Mouse (Mus musculus): Measurements from ENCODE around the gene Spag5. TPM values are rescaled to one million over a fixed set of nuclear protein-coding genes. Genes with fewer than 3 reads are reported as not detected.
"Not testable (repeated sequence)": the region's sequence is repeated elsewhere in the genome, so short reads cannot be mapped to it uniquely, and the experiment has no call there.

The Spag5 gene
- polyA plus RNA-seq (2015; fragmentation: Nextera tagmentation; extraction: Ambion mirVana): 21.6 and 30.9 TPM in 2 replicates

GRCm38 (mm10) chr11:78301357-78302084 is at the start of gene Spag5:
Gene Spag5, plus strand, starts transcription at chr11:78301529.
- under 1% methylated on average over 49 of the region's 49 CpGs for WGBS
- H3K4me2 ChIP-seq: peak within 1 kb of the TSS; percentile 83
- peaks cover 12% of the 10 kb centered on the region for H3K4me1 ChIP-seq (replicated peaks)
- H3K9me3 ChIP-seq (replicated peaks): no peaks in the 10 kb centered on the region; the same call in 1 of the 2 replicates
- peak within 1 kb of the TSS; percentile 74 for H3K4me3 ChIP-seq
- H3K36me3 ChIP-seq: peaks cover 21% of the 10 kb centered on the region
- H3K27ac ChIP-seq: peak within 1 kb of the TSS; percentile 80
- ATAC-seq (replicated peaks; ENCODE audit: insufficient number of reproducible peaks, insufficient read depth, low FRiP score, low read depth): peak; percentile 99
- no peaks in the 10 kb centered on the region for H3K27me3 ChIP-seq
- H3K9ac ChIP-seq: peak within 1 kb of the TSS; percentile 75

DNA sequence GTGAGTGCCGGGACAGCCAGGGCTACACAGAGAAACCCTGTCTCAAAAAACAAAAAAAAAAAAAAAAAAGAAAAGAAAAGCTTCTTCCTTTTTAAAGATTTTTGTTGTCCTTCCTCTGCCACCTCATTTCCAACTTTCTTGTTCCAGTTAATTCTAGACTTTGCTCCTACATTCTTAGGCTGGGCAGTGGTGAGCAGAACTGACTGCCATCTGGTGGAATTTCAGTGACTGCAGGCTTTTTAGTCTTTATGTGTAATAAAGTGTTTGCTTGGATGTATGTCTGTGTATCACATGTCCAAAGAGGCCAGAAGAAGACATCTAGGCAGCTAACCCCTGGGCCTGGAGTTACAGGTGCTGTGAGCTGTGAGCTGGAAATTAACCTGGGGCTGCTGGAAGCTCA is 44.7 kb upstream of the Spag5 start:
- Histone ChIP-seq H3K9me3 (replicated peaks) (no peaks in the 10 kb centered on the region), H3K27me3 (peaks cover 10% of the 10 kb centered on the region; the same call in 1 of the 2 replicates), H3K9ac (no peak overlapping the region), H3K4me2 (no peak overlapping the region), H3K4me1 (replicated peaks) (no peaks in the 10 kb centered on the region), H3K27ac (no peak overlapping the region), H3K4me3 (no peak overlapping the region), H3K36me3 (peaks cover 30% of the 10 kb centered on the region)
- 77% methylated on average over 1 of the region's 1 CpGs for WGBS
- ATAC-seq (replicated peaks; ENCODE audit: insufficient number of reproducible peaks, insufficient read depth, low FRiP score, low read depth): no peak

GRCm38 (mm10) chr11:78260489-78261258 is 40.7 kb upstream of the Spag5 start:
- WGBS: 93% methylated on average over 2 of the region's 2 CpGs
- H3K27ac ChIP-seq: no peak overlapping the region
- peaks cover 13% of the 10 kb centered on the region for H3K4me1 ChIP-seq (replicated peaks)
- H3K27me3 ChIP-seq: peaks cover 10% of the 10 kb centered on the region; the same call in 1 of the 2 replicates
- H3K9ac ChIP-seq: no peak overlapping the region
- peak overlapping the region; percentile 98 for H3K4me3 ChIP-seq
- H3K4me2 ChIP-seq: peak overlapping the region; percentile 60
- no peaks in the 10 kb centered on the region for H3K9me3 ChIP-seq (replicated peaks)
- peaks cover 24% of the 10 kb centered on the region for H3K36me3 ChIP-seq
- ATAC-seq (replicated peaks; ENCODE audit: insufficient number of reproducible peaks, insufficient read depth, low FRiP score, low read depth): no peak

GRCm38 (mm10) chr11:78261380-78262352 is 39.7 kb upstream of the Spag5 start, which contains the start of gene 2610507B11Rik:
Gene 2610507B11Rik, plus strand, starts transcription at chr11:78261752.
- Histone ChIP-seq H3K4me1 (replicated peaks) (peaks cover 13% of the 10 kb centered on the region), H3K36me3 (peaks cover 33% of the 10 kb centered on the region), H3K4me2 (peak within 1 kb of the TSS; percentile 60), H3K4me3 (peak within 1 kb of the TSS; percentile 98), H3K9ac (peak within 1 kb of the TSS; percentile 86), H3K9me3 (replicated peaks) (no peaks in the 10 kb centered on the region), H3K27ac (peak within 1 kb of the TSS; percentile 90), H3K27me3 (peaks cover 10% of the 10 kb centered on the region; the same call in 1 of the 2 replicates)
- WGBS: under 1% methylated on average over 111 of the region's 115 CpGs
- ATAC-seq (replicated peaks; ENCODE audit: insufficient number of reproducible peaks, insufficient read depth, low FRiP score, low read depth): peak; percentile 98

DNA sequence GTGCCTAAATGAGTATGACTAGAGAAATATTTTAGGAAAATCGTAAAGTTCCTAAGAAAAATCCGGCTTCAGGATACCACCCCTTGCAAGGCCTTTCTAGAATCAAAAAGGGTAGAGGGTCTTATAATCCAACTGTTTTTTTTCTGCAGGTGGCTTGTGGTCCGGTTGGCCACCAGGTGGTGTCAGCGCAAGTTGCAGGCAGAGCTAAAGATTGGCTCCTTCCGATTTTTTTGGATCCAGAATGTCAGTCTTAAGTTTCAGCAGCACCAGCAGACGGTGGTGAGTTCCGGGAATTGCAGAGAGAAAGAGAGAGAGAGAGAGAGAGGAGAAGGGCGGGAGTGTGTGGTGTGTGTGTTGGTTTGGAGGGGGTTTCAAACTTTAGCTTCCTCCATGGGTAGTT is 38.8 kb upstream of the Spag5 start:
- no peak for ATAC-seq (replicated peaks; ENCODE audit: insufficient number of reproducible peaks, insufficient read depth, low FRiP score, low read depth)
- H3K9ac ChIP-seq: peak overlapping the region; percentile 86
- peaks cover 10% of the 10 kb centered on the region; the same call in 1 of the 2 replicates for H3K27me3 ChIP-seq
- peak overlapping the region; percentile 90; the same call in 1 of the 2 replicates for H3K27ac ChIP-seq
- H3K4me1 ChIP-seq (replicated peaks): peaks cover 13% of the 10 kb centered on the region
- peaks cover 42% of the 10 kb centered on the region for H3K36me3 ChIP-seq
- H3K4me3 ChIP-seq: peak overlapping the region; percentile 98
- WGBS: 5% methylated on average over 8 of the region's 8 CpGs
- no peaks in the 10 kb centered on the region for H3K9me3 ChIP-seq (replicated peaks)
- H3K4me2 ChIP-seq: peak overlapping the region; percentile 60

- H3K9ac ChIP-seq: no peak overlapping the region
- no peak overlapping the region for H3K4me3 ChIP-seq
Measured at GRCm38 (mm10) chr11:78265571-78265970, 35.8 kb upstream of the Spag5 start.

DNA sequence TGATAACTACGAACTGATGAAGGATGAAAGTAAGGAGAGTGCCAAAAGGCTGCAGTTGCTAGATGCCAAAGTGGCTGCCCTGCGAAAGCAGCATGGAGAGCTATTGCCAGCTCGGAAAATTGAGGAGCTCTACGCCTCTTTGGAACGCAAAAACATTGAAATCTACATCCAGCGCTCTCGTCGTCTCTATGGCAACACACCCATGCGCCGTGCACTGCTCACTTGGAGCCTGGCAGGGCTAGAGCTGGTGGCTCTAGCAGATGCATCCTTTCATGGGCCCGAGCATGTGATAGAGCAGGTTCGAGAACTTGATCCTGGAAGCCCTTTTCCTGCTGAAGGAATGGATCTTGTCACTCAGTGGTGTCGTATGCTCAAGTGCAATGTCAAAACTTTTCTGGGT is 29.3 kb upstream of the Spag5 start:
- Histone ChIP-seq H3K4me1 (replicated peaks) (no peaks in the 10 kb centered on the region), H3K27me3 (no peaks in the 10 kb centered on the region), H3K4me2 (no peak overlapping the region), H3K9ac (no peak overlapping the region), H3K27ac (no peak overlapping the region), H3K36me3 (peaks cover 96% of the 10 kb centered on the region), H3K4me3 (no peak overlapping the region), H3K9me3 (replicated peaks) (no peaks in the 10 kb centered on the region)
- WGBS: 83% methylated on average over 13 of the region's 13 CpGs
- ATAC-seq (replicated peaks; ENCODE audit: insufficient number of reproducible peaks, insufficient read depth, low FRiP score, low read depth): no peak

More at GRCm38 (mm10) chr11:78265571-78265970, 35.8 kb upstream of the Spag5 start:
- Histone ChIP-seq H3K27ac (no peak overlapping the region), H3K4me1 (replicated peaks) (peaks cover 13% of the 10 kb centered on the region), H3K36me3 (peaks cover 70% of the 10 kb centered on the region), H3K27me3 (no peaks in the 10 kb centered on the region), H3K9me3 (replicated peaks) (no peaks in the 10 kb centered on the region), H3K4me2 (no peak overlapping the region)
- 86% methylated on average over 6 of the region's 6 CpGs for WGBS
- ATAC-seq (replicated peaks; ENCODE audit: insufficient number of reproducible peaks, insufficient read depth, low FRiP score, low read depth): no peak

- H3K4me3 ChIP-seq: no peak overlapping the region
- no peak for ATAC-seq (replicated peaks; ENCODE audit: insufficient number of reproducible peaks, insufficient read depth, low FRiP score, low read depth)
- no peak overlapping the region for H3K27ac ChIP-seq
- H3K27me3 ChIP-seq: no peaks in the 10 kb centered on the region
- 97% methylated on average over 1 of the region's 1 CpGs for WGBS
- H3K9me3 ChIP-seq (replicated peaks): no peaks in the 10 kb centered on the region
- H3K4me2 ChIP-seq: no peak overlapping the region
- H3K36me3 ChIP-seq: peaks cover 97% of the 10 kb centered on the region
- no peak overlapping the region for H3K9ac ChIP-seq
- 0 out of 2 replicates have a peak, but pooled peaks cover 3% of the 10 kb centered on the region for H3K4me1 ChIP-seq (replicated peaks)
Measured at GRCm38 (mm10) chr11:78275596-78275995, 25.7 kb upstream of the Spag5 start.

GRCm38 (mm10) chr11:78276169-78276568 is 25.2 kb upstream of the Spag5 start:
- not testable (repeated sequence) for H3K9ac ChIP-seq; H3K4me2 ChIP-seq; H3K27me3 ChIP-seq; H3K4me3 ChIP-seq; ATAC-seq (replicated peaks; ENCODE audit: insufficient number of reproducible peaks, insufficient read depth, low FRiP score, low read depth); H3K27ac ChIP-seq; H3K9me3 ChIP-seq (replicated peaks); H3K4me1 ChIP-seq (replicated peaks)
- WGBS: 94% methylated on average over 4 of the region's 4 CpGs
- peaks cover 98% of the 10 kb centered on the region for H3K36me3 ChIP-seq

DNA sequence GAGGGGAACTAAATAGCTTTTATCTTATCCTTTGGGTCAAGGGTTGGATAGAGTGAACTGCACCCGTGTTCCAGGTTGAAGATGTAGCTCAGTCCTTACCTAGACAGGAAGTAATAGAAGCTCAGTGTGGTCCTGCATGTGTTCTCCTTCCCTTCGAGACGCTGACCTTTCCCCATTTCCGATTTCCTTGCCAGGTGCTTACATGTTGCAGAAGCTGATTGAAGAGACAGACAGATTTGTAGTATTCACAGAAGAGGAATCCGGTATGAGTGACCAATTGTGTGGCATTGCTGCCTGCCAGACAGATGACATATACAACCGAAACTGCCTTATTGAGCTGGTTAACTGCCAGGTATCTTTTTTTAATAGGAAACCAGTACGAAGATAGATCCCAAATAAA is 22.5 kb upstream of the Spag5 start:
- 73% methylated on average over 7 of the region's 7 CpGs for WGBS
- Histone ChIP-seq H3K4me3 (no peak overlapping the region), H3K4me2 (no peak overlapping the region), H3K4me1 (replicated peaks) (0 out of 2 replicates have a peak, but pooled peaks cover 3% of the 10 kb centered on the region), H3K27me3 (no peaks in the 10 kb centered on the region), H3K9me3 (replicated peaks) (no peaks in the 10 kb centered on the region), H3K9ac (no peak overlapping the region), H3K27ac (no peak overlapping the region), H3K36me3 (peaks cover 98% of the 10 kb centered on the region)
- no peak for ATAC-seq (replicated peaks; ENCODE audit: insufficient number of reproducible peaks, insufficient read depth, low FRiP score, low read depth)

Measured in heart, embryonic 15.5 days (tissue).